Mouse (Mus musculus): ENCODE data around the gene Mea1. TPM values are rescaled to one million over a fixed set of nuclear protein-coding genes. Genes with fewer than 3 reads are reported as not detected.

The Mea1 gene
- polyA plus RNA-seq, 1 experiment, result 55.7 TPM

DNA sequence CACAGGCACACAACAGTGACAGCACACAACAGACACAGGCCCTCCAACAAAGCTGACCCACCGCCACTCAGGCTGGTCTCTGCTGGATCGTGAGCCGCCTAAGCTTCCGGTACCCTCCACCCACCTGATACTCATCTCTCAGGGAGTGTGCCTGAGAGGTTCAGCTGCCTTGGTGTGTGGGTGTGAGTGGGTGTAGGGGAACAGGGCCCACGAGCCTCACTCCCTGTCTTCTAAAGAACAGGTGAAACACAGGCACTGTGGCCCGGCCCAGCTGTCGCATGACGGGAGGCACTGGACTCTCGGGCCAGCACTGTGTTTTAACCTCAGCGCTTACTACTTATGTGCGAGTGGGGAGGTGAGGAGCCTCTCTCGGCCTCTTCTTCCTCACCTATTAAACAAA lies 23.5 kb downstream of the Mea1 start:
- peaks cover 29% of the 10 kb centered on the region for H3K4me1 ChIP-seq (replicated peaks; ENCODE audit: control insufficient read depth, insufficient read depth, low read length)
- no peaks in the 10 kb centered on the region for H3K36me3 ChIP-seq (ENCODE audit: control insufficient read depth, insufficient read depth, low read length)
- no peak overlapping the region for H3K27ac ChIP-seq (ENCODE audit: control insufficient read depth, insufficient read depth, low read length)
- H3K27me3 ChIP-seq (ENCODE audit: control insufficient read depth, insufficient read depth, low read length), result no peaks in the 10 kb centered on the region
- DNase-seq, result no peak
- WGBS, result 87% methylated on average over 12 of the region's 12 CpGs
- H3K4me3 ChIP-seq (ENCODE audit: control insufficient read depth, insufficient read depth, low read length), result no peak overlapping the region
- TF ChIP-seq POLR2A (IDR thresholded peaks at IDR 0.05; ENCODE audit: control insufficient read depth, extremely low read depth, insufficient read depth, low read length, poor library complexity) (no peak), CTCF (IDR thresholded peaks at IDR 0.05; ENCODE audit: borderline replicate concordance, control insufficient read depth, extremely low read depth, insufficient read depth, low read length, poor library complexity) (no peak)

DNA sequence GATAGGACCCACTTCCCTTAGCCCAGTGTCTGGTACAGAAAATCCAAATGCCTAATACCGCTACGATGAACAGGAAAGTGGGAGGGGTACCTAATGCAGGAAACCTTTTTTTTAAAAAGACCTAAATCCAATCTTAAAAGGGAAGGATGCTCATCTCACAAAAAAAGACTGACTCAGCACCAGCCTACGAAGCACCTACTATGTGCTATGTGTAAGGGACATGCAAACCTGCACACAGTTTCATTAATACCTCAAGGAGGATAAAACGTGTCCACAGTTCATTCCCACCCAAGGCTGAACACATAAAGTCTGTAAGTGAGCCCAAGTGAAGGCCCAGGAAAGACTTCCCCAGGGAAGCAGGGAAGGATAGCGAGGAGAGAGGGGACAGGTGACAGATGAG lies 23.9 kb downstream of the Mea1 start:
- Histone ChIP-seq H3K4me1 (replicated peaks; ENCODE audit: control insufficient read depth, insufficient read depth, low read length) (peaks cover 29% of the 10 kb centered on the region), H3K27ac (ENCODE audit: control insufficient read depth, insufficient read depth, low read length) (no peak overlapping the region), H3K36me3 (ENCODE audit: control insufficient read depth, insufficient read depth, low read length) (no peaks in the 10 kb centered on the region), H3K27me3 (ENCODE audit: control insufficient read depth, insufficient read depth, low read length) (no peaks in the 10 kb centered on the region), H3K4me3 (ENCODE audit: control insufficient read depth, insufficient read depth, low read length) (no peak overlapping the region)
- TF ChIP-seq POLR2A (IDR thresholded peaks at IDR 0.05; ENCODE audit: control insufficient read depth, extremely low read depth, insufficient read depth, low read length, poor library complexity) (no peak), CTCF (IDR thresholded peaks at IDR 0.05; ENCODE audit: borderline replicate concordance, control insufficient read depth, extremely low read depth, insufficient read depth, low read length, poor library complexity) (no peak)
- no peak for DNase-seq
- WGBS, result 92% methylated on average over 5 of the region's 5 CpGs

GRCm38 (mm10) chr17:46703971-46704886 lies 25.6 kb downstream of the Mea1 start:
- Histone ChIP-seq H3K27ac (ENCODE audit: control insufficient read depth, insufficient read depth, low read length) (peak overlapping the region; percentile 28; the same call in 1 of the 2 replicates), H3K4me1 (replicated peaks; ENCODE audit: control insufficient read depth, insufficient read depth, low read length) (peaks cover 29% of the 10 kb centered on the region), H3K27me3 (ENCODE audit: control insufficient read depth, insufficient read depth, low read length) (no peaks in the 10 kb centered on the region), H3K36me3 (ENCODE audit: control insufficient read depth, insufficient read depth, low read length) (no peaks in the 10 kb centered on the region), H3K4me3 (ENCODE audit: control insufficient read depth, insufficient read depth, low read length) (peak overlapping the region; percentile 80)
- DNase-seq, result peak; percentile 26
- WGBS, result 6% methylated on average over 40 of the region's 41 CpGs
- no peak for TF ChIP-seq POLR2A (IDR thresholded peaks at IDR 0.05; ENCODE audit: control insufficient read depth, extremely low read depth, insufficient read depth, low read length, poor library complexity)
- TF ChIP-seq CTCF (IDR thresholded peaks at IDR 0.05; ENCODE audit: borderline replicate concordance, control insufficient read depth, extremely low read depth, insufficient read depth, low read length, poor library complexity), result no peak

- Histone ChIP-seq H3K27ac (ENCODE audit: control insufficient read depth, insufficient read depth, low read length) (peak within 1 kb of the TSS; percentile 69), H3K36me3 (ENCODE audit: control insufficient read depth, insufficient read depth, low read length) (no peaks in the 10 kb centered on the region), H3K4me1 (replicated peaks; ENCODE audit: control insufficient read depth, insufficient read depth, low read length) (peaks cover 29% of the 10 kb centered on the region), H3K4me3 (ENCODE audit: control insufficient read depth, insufficient read depth, low read length) (peak within 1 kb of the TSS; percentile 80), H3K27me3 (ENCODE audit: control insufficient read depth, insufficient read depth, low read length) (no peaks in the 10 kb centered on the region)
- under 1% methylated on average over 48 of the region's 48 CpGs for WGBS
- TF ChIP-seq POLR2A (IDR thresholded peaks at IDR 0.05; ENCODE audit: control insufficient read depth, extremely low read depth, insufficient read depth, low read length, poor library complexity) (peak; percentile 82), CTCF (IDR thresholded peaks at IDR 0.05; ENCODE audit: borderline replicate concordance, control insufficient read depth, extremely low read depth, insufficient read depth, low read length, poor library complexity) (0 out of 2 replicates have a peak, but pooled peaks have one; percentile 50)
- DNase-seq, result peak; percentile 96
Measured at GRCm38 (mm10) chr17:46704887-46705835, 26.6 kb downstream of the Mea1 start, which contains the start of gene Ppp2r5d. Ppp2r5d (minus strand) TSS chr17:46705111.

DNA sequence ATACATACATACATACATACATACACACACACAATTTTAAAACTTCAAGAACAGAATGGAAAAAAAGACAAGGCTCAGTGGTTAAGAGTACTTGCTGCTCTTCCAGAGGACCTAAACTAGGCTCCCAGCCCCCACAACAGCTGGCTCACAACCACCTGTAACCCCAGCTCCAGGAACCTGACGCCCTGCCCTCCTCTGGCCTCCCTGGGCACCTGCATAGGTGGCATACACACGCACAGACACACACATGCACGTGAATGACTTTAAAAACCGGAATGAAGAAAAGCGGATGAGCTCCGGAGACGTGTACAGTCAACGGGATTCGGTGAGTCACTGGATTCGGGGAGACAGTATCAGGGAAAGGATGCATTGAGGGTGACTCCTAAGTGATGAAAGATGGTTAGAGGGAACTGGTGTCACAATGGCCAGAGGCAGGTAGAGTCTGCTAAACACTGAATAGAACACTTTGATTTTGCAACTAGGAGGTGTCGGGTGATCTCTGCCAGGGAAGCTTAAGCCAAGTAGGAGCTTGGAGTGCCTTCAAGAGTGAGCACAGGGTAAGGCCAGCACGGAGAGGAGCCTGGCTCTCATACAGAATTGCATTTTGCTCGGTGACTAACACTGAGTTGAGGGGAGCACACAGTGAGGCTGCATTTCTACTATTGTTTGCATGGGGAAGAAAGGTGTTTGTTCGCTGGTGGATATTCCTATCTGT lies 27.9 kb downstream of the Mea1 start:
- Histone ChIP-seq H3K36me3 (ENCODE audit: control insufficient read depth, insufficient read depth, low read length) (no peaks in the 10 kb centered on the region), H3K4me1 (replicated peaks; ENCODE audit: control insufficient read depth, insufficient read depth, low read length) (peaks cover 33% of the 10 kb centered on the region), H3K27me3 (ENCODE audit: control insufficient read depth, insufficient read depth, low read length) (no peaks in the 10 kb centered on the region), H3K4me3 (ENCODE audit: control insufficient read depth, insufficient read depth, low read length) (no peak overlapping the region), H3K27ac (ENCODE audit: control insufficient read depth, insufficient read depth, low read length) (no peak overlapping the region)
- 95% methylated on average over 14 of the region's 14 CpGs for WGBS
- TF ChIP-seq CTCF (IDR thresholded peaks at IDR 0.05; ENCODE audit: borderline replicate concordance, control insufficient read depth, extremely low read depth, insufficient read depth, low read length, poor library complexity), result no peak
- TF ChIP-seq POLR2A (IDR thresholded peaks at IDR 0.05; ENCODE audit: control insufficient read depth, extremely low read depth, insufficient read depth, low read length, poor library complexity), result no peak
- DNase-seq, result no peak
